Mouse (Mus musculus) myocyte (in vitro differentiated cells): ENCODE data around the gene Alox5. TPM values are rescaled to one million over a fixed set of nuclear protein-coding genes. Genes with fewer than 3 reads are reported as not detected.

ENCODE experiments used
- H3K27me3 ChIP-seq: one replicate; pipeline ENCODE4 v1.6.1; 2011; ENCODE audit not compliant: control insufficient read depth, insufficient read depth, insufficient read length
- H3K36me3 ChIP-seq: one replicate; pipeline ENCODE4 v1.6.1; 2011; ENCODE audit not compliant: control insufficient read depth, insufficient read depth
- H3K4me2 ChIP-seq: one replicate; pipeline ENCODE4 v1.6.1; 2011; ENCODE audit warnings: low read depth, control low read depth
- H3K4me3 ChIP-seq: one replicate; pipeline ENCODE4 v1.5.1; 2011; ENCODE audit warnings: mild to moderate bottlenecking, control low read depth, moderate library complexity
- H3K79me2 ChIP-seq: one replicate; pipeline ENCODE4 v1.6.1; 2011; ENCODE audit not compliant: control insufficient read depth, insufficient read depth
- H3ac ChIP-seq: one replicate; pipeline ENCODE4 v1.6.1; 2011; ENCODE audit not compliant: control insufficient read depth, insufficient read length
- CEBPB ChIP-seq: IDR thresholded peaks from 2 replicates; pipeline ENCODE4 v1.6.1; 2011; ENCODE audit warnings: mild to moderate bottlenecking, moderate library complexity; ENCODE audit not compliant: poor library complexity, insufficient read depth, severe bottlenecking
- E2F4 ChIP-seq: IDR thresholded peaks from one replicate; pipeline ENCODE4 v1.6.1; 2011; ENCODE audit warnings: mild to moderate bottlenecking, control low read depth, moderate library complexity; ENCODE audit not compliant: insufficient read depth
- MAX ChIP-seq: IDR thresholded peaks from one replicate; pipeline ENCODE4 v1.6.1; 2011; ENCODE audit warnings: low read depth, mild to moderate bottlenecking, control low read depth
- MYOD1 ChIP-seq, 3 experiments: IDR thresholded peaks; one replicate each; pipeline ENCODE4 v1.6.1; 2011; ENCODE audit warnings: control low read depth in 2 of 3, low read depth in 2 of 3, mild to moderate bottlenecking in 2 of 3, moderate library complexity in 1 of 3; ENCODE audit not compliant: insufficient read length in 2 of 3, control insufficient read depth in 1 of 3
- MYOG ChIP-seq, 3 experiments: IDR thresholded peaks; one replicate each; pipeline ENCODE4 v1.6.1; 2011; ENCODE audit warnings: control low read depth in 2 of 3, low read depth in 2 of 3, mild to moderate bottlenecking in 2 of 3; ENCODE audit not compliant: insufficient read length in 2 of 3, control insufficient read depth in 1 of 3, insufficient read depth in 1 of 3
- POLR2A ChIP-seq: IDR thresholded peaks from one replicate; pipeline ENCODE4 v1.6.1; 2011; ENCODE audit warnings: low read depth, mild to moderate bottlenecking, control low read depth, moderate library complexity; ENCODE audit not compliant: insufficient read length
- POLR2AphosphoS2 ChIP-seq: IDR thresholded peaks from one replicate; pipeline ENCODE4 v1.6.1; 2011; ENCODE audit warnings: low read depth, control low read depth; ENCODE audit not compliant: insufficient read length
- REST ChIP-seq: IDR thresholded peaks from one replicate; pipeline ENCODE4 v1.6.1; 2011; ENCODE audit warnings: mild to moderate bottlenecking, control low read depth, moderate library complexity; ENCODE audit not compliant: insufficient read depth, insufficient read length
- SRF ChIP-seq: IDR thresholded peaks from one replicate; pipeline ENCODE4 v1.6.1; 2011; ENCODE audit warnings: low read depth; ENCODE audit not compliant: control insufficient read depth, insufficient read length
- TCF12 ChIP-seq: IDR thresholded peaks from one replicate; pipeline ENCODE4 v1.6.1; 2011; ENCODE audit warnings: mild to moderate bottlenecking, control low read depth; ENCODE audit not compliant: poor library complexity, insufficient read depth, severe bottlenecking
- TCF3 ChIP-seq: IDR thresholded peaks from one replicate; pipeline ENCODE4 v1.6.1; 2011; ENCODE audit warnings: low read depth, control low read depth; ENCODE audit not compliant: insufficient read length
- USF1 ChIP-seq: IDR thresholded peaks from one replicate; pipeline ENCODE4 v1.6.1; 2011; ENCODE audit warnings: low read depth, mild to moderate bottlenecking, control low read depth, moderate library complexity
- polyA plus RNA-seq: library from polyadenylated mRNA; unstranded; fragments of >200 nt; fragmentation: generic; extraction: Trizol; gene quantifications from one replicate; pipeline ENCODE4 v1.2.1, GENCODE M21; 2012; ENCODE audit warnings: missing spikeins

Gene Alox5
- polyA plus RNA-seq, 1 experiment, result 21.7 TPM

DNA sequence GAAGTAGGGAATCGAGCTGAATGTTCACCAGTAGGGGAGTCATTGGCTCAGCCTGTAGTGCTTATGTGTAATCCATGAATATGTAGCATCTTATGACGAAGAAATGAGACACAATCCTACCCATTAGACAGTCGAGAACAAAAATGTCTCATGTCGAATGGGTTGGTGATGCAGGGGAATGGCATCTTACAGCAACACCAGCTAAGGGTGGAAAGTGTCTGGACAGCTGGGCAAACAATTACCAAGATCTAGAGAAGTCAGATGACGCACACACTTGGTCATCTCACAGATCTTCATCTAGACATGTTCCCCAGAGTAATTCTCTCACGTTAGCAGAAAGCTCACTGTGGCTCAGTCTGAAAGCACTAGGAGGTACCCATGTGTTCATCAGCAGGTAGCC, 22.1 kb downstream of the Alox5 start:
- TF ChIP-seq POLR2AphosphoS2 (no peak), TCF12 (peak; percentile 19), MYOD1 (IDR thresholded peaks at IDR 0.05; ENCODE audit: control insufficient read depth in 1 of 3, insufficient read length in 2 of 3, low read depth in 2 of 3) (peak in 2 of 3 experiments; percentile 25 to 77)
- Histone ChIP-seq H3K36me3 (no peaks in the 10 kb centered on the region), H3K4me3 (no peak overlapping the region), H3K4me2 (peak overlapping the region; percentile 42), H3ac (no peak overlapping the region), H3K79me2 (no peaks in the 10 kb centered on the region), H3K27me3 (no peaks in the 10 kb centered on the region)

DNA sequence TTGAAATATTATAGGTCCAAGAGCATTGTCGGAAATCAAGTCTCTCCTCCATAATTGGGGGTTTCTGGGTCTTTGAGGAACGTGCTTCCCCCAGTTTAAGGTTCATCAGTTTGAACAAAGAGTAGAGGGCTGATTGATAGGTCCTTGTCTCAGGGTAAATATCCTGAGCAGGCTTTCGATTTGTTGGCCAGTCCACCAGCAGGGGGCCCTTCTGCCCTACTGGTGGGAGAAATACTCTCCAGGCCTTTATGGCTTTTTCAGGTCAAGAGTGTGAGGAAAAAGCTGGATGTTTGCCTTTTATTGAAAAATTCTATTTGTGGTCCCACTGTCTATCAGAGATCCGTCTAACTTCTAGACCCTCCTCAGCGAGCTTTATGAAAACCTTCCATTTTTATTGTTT, 32.7 kb downstream of the Alox5 start:
- H3K36me3 ChIP-seq, result no peaks in the 10 kb centered on the region

DNA sequence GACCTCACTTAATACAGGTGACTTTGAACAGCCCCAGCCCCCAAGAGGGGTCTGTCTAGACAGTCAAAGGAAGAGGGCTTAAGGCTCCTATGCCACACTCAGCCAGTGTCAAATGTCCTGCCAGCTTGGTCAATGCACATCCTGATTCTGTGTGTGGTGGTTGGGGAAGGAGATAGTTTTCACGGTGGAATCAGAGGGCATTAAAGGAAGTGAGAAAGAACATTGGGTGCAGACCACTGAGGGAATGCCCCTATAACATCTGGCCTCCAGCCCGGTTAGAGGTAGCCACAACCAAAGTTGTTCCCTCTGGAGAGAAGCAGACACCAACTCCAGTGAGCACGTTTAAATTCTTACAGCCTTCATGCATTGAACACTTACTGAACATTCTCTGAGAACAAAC, 33.4 kb downstream of the Alox5 start:
- Histone ChIP-seq H3K4me2 (no peak overlapping the region), H3K36me3 (no peaks in the 10 kb centered on the region), H3K79me2 (no peaks in the 10 kb centered on the region), H3ac (no peak overlapping the region), H3K4me3 (no peak overlapping the region), H3K27me3 (no peaks in the 10 kb centered on the region)
- TF ChIP-seq MAX (no peak), E2F4 (no peak), MYOD1 (IDR thresholded peaks at IDR 0.05; ENCODE audit: control insufficient read depth in 1 of 3, insufficient read length in 2 of 3, low read depth in 2 of 3) (no peak), CEBPB (no peak), SRF (no peak), TCF12 (no peak), USF1 (no peak)

More for the DNA sequence above, 32.7 kb downstream of the Alox5 start:
- H3K79me2 ChIP-seq, result no peaks in the 10 kb centered on the region
- H3K4me3 ChIP-seq, result no peak overlapping the region
- no peak overlapping the region for H3K4me2 ChIP-seq
- no peaks in the 10 kb centered on the region for H3K27me3 ChIP-seq
- no peak overlapping the region for H3ac ChIP-seq
- no peak for TF ChIP-seq MYOG (IDR thresholded peaks at IDR 0.05; ENCODE audit: control insufficient read depth in 1 of 3, insufficient read depth in 1 of 3, insufficient read length in 2 of 3, low read depth in 2 of 3)
- TF ChIP-seq MAX, result no peak
- no peak for TF ChIP-seq TCF12
- TF ChIP-seq SRF, result no peak
- TF ChIP-seq POLR2A, result no peak
- TF ChIP-seq E2F4, result no peak
- no peak for TF ChIP-seq USF1

DNA sequence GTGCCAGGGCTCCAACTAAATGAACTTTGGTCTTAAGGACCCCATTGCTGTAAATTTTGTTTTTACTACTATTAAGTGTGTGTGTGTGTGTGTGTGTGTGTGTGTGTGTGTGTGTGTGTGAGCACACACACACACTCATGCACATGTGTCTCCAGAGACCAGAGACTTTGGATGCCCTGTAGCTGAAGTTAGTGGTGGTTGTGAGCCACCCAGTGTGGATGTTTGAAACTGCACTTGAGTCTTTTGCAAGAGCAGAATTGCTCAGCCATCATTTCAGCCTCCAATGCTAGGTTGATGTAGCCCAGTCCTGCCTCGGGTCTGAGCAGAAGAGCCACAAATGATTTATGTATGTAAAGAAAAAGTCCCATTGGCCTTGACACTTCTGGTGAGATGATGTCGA, 37.3 kb downstream of the Alox5 start:
- H3K27me3 ChIP-seq, result no peaks in the 10 kb centered on the region

DNA sequence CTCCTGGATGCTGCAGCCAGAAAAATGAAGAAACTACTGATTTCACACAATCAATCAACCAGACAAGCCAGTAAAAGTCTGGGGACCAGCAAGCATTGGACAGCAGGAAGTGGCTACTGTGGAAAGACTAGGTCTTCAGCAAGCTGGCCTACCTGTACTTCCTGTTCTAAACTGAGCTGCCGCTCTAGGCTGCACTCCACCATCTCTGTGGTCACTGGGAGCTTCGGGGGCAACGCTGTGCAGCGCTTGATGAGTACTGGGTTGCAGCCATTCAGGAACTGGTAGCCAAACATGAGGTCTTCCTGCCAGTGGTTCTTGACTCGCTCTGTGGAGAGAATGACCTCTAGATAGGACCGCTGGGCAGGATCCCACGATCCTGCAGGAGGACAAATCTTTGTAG, 38.0 kb downstream of the Alox5 start:
- H3K27me3 ChIP-seq, result no peaks in the 10 kb centered on the region
- TF ChIP-seq E2F4 (no peak), POLR2AphosphoS2 (no peak), TCF3 (no peak), REST (no peak), TCF12 (no peak), MAX (no peak), MYOG (IDR thresholded peaks at IDR 0.05; ENCODE audit: control insufficient read depth in 1 of 3, insufficient read depth in 1 of 3, insufficient read length in 2 of 3, low read depth in 2 of 3) (no peak), SRF (no peak), POLR2A (no peak), USF1 (no peak)

More for the DNA sequence above, 37.3 kb downstream of the Alox5 start:
- Histone ChIP-seq H3K36me3 (no peaks in the 10 kb centered on the region), H3K4me2 (no peak overlapping the region), H3K79me2 (no peaks in the 10 kb centered on the region), H3ac (no peak overlapping the region), H3K4me3 (no peak overlapping the region)
- TF ChIP-seq CEBPB, result no peak
- TF ChIP-seq TCF3, result no peak
- TF ChIP-seq SRF, result no peak
- TF ChIP-seq POLR2A, result no peak
- TF ChIP-seq POLR2AphosphoS2, result no peak
- TF ChIP-seq E2F4, result no peak

DNA sequence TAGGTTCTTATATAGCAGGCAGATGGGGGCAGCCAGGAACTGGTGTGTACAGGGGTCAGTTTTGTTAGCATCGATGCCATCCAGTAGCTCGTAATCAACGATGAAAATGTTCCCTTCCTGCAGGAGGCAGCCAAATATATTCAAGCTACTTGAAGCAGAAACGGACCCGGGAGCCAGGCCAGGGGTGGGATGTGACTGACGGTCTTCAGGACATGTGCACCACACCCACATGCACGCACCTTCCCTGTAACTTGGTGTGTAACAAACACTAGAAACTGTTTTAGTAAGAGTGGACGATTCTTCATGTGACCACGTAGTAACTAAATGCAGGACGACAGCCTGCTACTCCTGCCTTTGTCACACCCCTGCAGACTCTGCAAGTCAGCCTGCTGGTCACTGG, 40.7 kb downstream of the Alox5 start:
- H3K27me3 ChIP-seq, result no peaks in the 10 kb centered on the region
- TF ChIP-seq MAX, result no peak
- no peak for TF ChIP-seq USF1
- TF ChIP-seq MYOD1 (IDR thresholded peaks at IDR 0.05; ENCODE audit: control insufficient read depth in 1 of 3, insufficient read length in 2 of 3, low read depth in 2 of 3), result no peak
- no peak for TF ChIP-seq E2F4
- TF ChIP-seq REST, result no peak
- no peak for TF ChIP-seq POLR2AphosphoS2
- no peak for TF ChIP-seq MYOG (IDR thresholded peaks at IDR 0.05; ENCODE audit: control insufficient read depth in 1 of 3, insufficient read depth in 1 of 3, insufficient read length in 2 of 3, low read depth in 2 of 3)
- TF ChIP-seq SRF, result no peak
- no peak for TF ChIP-seq TCF12
- TF ChIP-seq TCF3, result no peak
- TF ChIP-seq POLR2A, result no peak
- TF ChIP-seq CEBPB, result no peak

More for the DNA sequence above, 38.0 kb downstream of the Alox5 start:
- Histone ChIP-seq H3K36me3 (no peaks in the 10 kb centered on the region), H3K79me2 (no peaks in the 10 kb centered on the region), H3ac (no peak overlapping the region), H3K4me3 (no peak overlapping the region), H3K4me2 (no peak overlapping the region)

More for the DNA sequence above, 40.7 kb downstream of the Alox5 start:
- Histone ChIP-seq H3K36me3 (no peaks in the 10 kb centered on the region), H3K4me2 (no peak overlapping the region), H3ac (no peak overlapping the region), H3K79me2 (no peaks in the 10 kb centered on the region), H3K4me3 (no peak overlapping the region)
